Mouse (Mus musculus) G1E (cell line): ENCODE results near the gene Flt3l.

Experiments used
- CTCF ChIP-seq: IDR thresholded peaks from 2 replicates; pipeline ENCODE4 v1.5.1; 2012; ENCODE audit warnings: low read depth, low read length, inconsistent platforms, mixed read lengths
- TAL1 ChIP-seq: conservative IDR thresholded peaks from 2 replicates; pipeline ENCODE4 v1.6.1; 2012; ENCODE audit warnings: low read depth, low read length, inconsistent platforms, mixed read lengths

DNA sequence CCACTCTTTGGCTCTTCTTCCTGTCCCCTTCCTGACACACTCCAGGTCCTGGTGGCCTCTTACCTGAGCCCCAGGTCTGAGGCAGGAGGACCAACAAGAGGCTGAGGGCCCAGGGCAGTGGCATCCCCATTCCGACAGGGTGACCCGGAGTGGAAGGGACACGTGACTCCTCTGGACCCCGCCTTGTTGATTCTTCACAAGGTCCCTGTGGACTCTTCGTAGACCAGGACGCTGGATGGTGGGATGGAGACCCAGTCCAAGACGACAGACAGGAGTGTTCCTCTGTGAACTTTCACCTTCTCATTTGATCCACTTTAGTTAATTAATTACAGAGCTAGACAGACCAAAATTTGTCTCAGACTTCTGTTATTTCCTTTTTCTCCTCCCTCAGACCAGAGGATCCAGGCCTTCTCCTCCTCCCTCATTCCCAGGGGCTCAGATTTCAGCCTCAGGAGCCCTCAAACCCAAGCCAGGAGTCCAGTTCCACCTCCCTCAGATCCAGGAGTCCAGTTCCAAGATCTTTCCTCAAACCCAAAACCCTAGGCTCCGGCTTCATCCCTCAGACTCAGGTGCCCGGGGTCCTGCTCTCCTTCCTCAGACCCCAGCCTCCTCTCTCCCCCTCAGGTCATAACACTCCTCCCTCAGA, 33.2 kb downstream of the Flt3l start:
- TF ChIP-seq CTCF (no peak), TAL1 (no peak)
